Mouse (Mus musculus) midbrain, embryonic 11.5 days (tissue): ENCODE results near the gene Calu. TPM values are rescaled to one million over a fixed set of nuclear protein-coding genes. Genes with fewer than 3 reads are reported as not detected.

ENCODE experiments used
- ATAC-seq: fragments of 200-750 bp; cut with Nextera tagmentation; 2 replicates; pipeline ENCODE4 v1.8.0; 2017; ENCODE audit warnings: moderate TSS enrichment, moderate library complexity; ENCODE audit not compliant: low FRiP score
- DNase-seq: peaks from one replicate; pipeline ENCODE4 v3.0.0; 2015; ENCODE audit warnings: low spot score; ENCODE audit errors: missing footprints
- H3K27ac ChIP-seq: fragments of 300-500 bp; sonication (generic); 2 replicates; pipeline ENCODE4 v1.5.1; 2014; ENCODE audit warnings: low read depth, low read length
- H3K27me3 ChIP-seq: fragments of 300-500 bp; sonication (generic); 2 replicates; pipeline ENCODE4 v1.6.1; 2014; ENCODE audit warnings: mild to moderate bottlenecking, low read length, moderate library complexity, mixed read lengths; ENCODE audit not compliant: control insufficient read depth, insufficient read depth
- H3K36me3 ChIP-seq: fragments of 300-500 bp; sonication (generic); 2 replicates; pipeline ENCODE4 v1.6.1; 2014; ENCODE audit warnings: mild to moderate bottlenecking, low read length, moderate library complexity, mixed read lengths; ENCODE audit not compliant: control insufficient read depth, insufficient read depth
- H3K4me1 ChIP-seq: fragments of 300-500 bp; sonication (generic); 2 replicates; pipeline ENCODE4 v1.6.1; 2014; ENCODE audit warnings: low read length; ENCODE audit not compliant: control insufficient read depth, insufficient read depth
- H3K4me2 ChIP-seq: fragments of 300-500 bp; sonication (generic); 2 replicates; pipeline ENCODE4 v1.6.1; 2014; ENCODE audit warnings: mild to moderate bottlenecking, moderate library complexity
- H3K4me3 ChIP-seq: fragments of 300-500 bp; sonication (generic); 2 replicates; pipeline ENCODE4 v1.5.1; 2014; ENCODE audit warnings: low read depth, low read length
- H3K9ac ChIP-seq: fragments of 300-500 bp; sonication (generic); 2 replicates; pipeline ENCODE4 v1.6.1; 2014; ENCODE audit warnings: low read length
- H3K9me3 ChIP-seq: fragments of 300-500 bp; sonication (generic); 2 replicates; pipeline ENCODE4 v1.6.1; 2016; ENCODE audit warnings: low read length; ENCODE audit not compliant: control insufficient read depth
- WGBS: fragments of 180-500 bp; shearing (Covaris S2); extraction: QIAGEN DNeasy Blood & Tissue Kit; methylation state at CpG from one replicate; pipeline ENCODE4 v1.1.7; 2014; 5-methylcytosine and 5-hydroxymethylcytosine counted together
- polyA plus RNA-seq: library from polyadenylated mRNA; unstranded; fragments of >200 nt; fragmentation: Nextera tagmentation; extraction: Ambion mirVana; gene quantifications from 2 replicates; pipeline ENCODE4 v1.2.1, GENCODE M21; 2014

Calu gene
- 265 and 278 TPM in 2 replicates for polyA plus RNA-seq

DNA sequence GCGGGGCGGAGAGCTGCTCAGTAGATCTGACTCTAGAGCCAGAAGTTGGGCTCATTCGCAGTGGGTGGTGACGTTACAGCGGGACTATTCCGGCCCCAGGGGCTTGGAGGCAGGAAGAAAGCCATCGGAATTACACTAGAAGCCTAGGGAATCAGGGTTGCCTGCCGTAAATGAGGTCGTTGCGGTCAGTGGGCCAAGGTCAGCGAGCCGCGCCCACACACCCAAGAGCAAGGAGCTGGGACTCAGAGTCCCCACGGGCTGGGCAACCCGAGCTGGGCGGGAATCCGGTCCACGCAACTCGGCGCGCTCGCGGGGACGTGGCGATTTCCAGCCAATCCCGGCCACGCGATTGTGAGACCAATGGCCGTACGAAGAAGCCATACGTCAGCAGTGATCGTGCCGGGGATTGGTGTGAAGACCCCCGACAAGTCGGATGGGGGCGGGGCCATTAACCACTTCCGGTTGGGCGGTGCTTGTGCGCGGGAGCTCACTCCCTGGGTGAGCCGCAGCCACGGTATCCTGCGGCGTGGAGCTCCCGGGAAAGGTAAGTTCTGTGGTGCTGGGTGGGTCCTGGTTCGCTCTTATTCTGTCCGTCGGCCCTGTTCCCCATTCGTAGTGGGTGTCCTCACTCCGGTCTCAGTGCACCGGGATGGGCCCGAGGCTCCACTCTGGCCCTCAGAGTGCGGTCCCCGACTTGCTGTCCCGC lies at the start of gene Calu:
Gene Calu, plus strand, starts transcription at position 405 of the 706 bp plus-strand sequence.
- DNase-seq (peak; percentile 100), ATAC-seq (peak; percentile 100)
- Histone ChIP-seq H3K4me1 (peaks cover 11% of the 10 kb centered on the region), H3K9ac (peak within 1 kb of the TSS; percentile 83), H3K4me2 (peak within 1 kb of the TSS; percentile 78), H3K27me3 (no peaks in the 10 kb centered on the region), H3K36me3 (no peaks in the 10 kb centered on the region), H3K9me3 (no peaks in the 10 kb centered on the region), H3K27ac (peak within 1 kb of the TSS; percentile 44; the same call in 1 of the 2 replicates), H3K4me3 (peak within 1 kb of the TSS; percentile 85)
- under 1% methylated on average over 55 of the region's 55 CpGs for WGBS

DNA sequence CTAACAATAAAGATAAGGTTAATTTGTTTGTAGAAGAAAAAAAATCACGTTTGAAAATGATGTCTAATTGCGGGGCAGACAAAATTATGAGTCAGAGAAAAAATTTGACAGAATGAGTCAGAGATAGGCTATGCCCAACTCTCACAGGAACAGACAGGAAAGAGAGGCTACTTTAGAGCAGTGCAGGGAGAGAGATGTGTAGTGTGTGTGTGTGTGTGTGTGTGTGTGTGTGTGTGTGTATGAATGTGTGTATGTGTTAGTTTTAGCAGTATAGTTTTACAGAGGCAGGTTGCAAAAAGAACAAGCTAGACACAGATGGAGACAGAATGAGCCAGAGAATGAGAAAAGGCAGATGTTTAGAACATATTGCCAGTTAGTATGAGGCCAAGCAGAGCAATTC lies 48.8 kb upstream of the Calu start:
- Histone ChIP-seq H3K4me3 (no peak overlapping the region), H3K27me3 (no peaks in the 10 kb centered on the region), H3K36me3 (no peaks in the 10 kb centered on the region), H3K27ac (no peak overlapping the region), H3K9me3 (no peaks in the 10 kb centered on the region), H3K4me2 (no peak overlapping the region), H3K4me1 (no peaks in the 10 kb centered on the region), H3K9ac (no peak overlapping the region)
- DNase-seq (no peak), ATAC-seq (no peak)
- 71% methylated on average over 2 of the region's 2 CpGs for WGBS

DNA sequence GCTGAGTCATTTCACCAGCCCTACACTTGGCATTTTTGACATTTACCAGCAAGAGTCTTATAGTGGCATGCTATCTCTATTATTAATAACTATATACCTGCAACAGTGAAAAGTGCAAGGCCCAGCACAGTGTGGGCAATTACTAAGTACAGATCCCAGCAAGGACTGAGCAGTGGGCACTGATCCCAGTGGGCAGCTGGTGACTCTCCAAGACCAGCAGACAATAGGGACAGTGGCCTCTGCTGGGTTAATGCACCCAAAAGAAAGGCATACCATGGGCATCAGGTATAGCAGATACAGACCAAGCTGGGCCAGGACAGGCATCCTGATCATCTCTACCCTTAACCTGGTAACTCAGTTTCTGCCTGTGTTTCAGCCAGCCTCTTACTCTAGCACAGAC lies 44.6 kb upstream of the Calu start:
- H3K36me3 ChIP-seq = no peaks in the 10 kb centered on the region
- H3K4me1 ChIP-seq = no peaks in the 10 kb centered on the region
- H3K4me2 ChIP-seq = no peak overlapping the region
- DNase-seq = no peak
- no peaks in the 10 kb centered on the region for H3K9me3 ChIP-seq
- no peak overlapping the region for H3K9ac ChIP-seq
- H3K27ac ChIP-seq = no peak overlapping the region
- no peaks in the 10 kb centered on the region for H3K27me3 ChIP-seq
- no peak for ATAC-seq
- no peak overlapping the region for H3K4me3 ChIP-seq

DNA sequence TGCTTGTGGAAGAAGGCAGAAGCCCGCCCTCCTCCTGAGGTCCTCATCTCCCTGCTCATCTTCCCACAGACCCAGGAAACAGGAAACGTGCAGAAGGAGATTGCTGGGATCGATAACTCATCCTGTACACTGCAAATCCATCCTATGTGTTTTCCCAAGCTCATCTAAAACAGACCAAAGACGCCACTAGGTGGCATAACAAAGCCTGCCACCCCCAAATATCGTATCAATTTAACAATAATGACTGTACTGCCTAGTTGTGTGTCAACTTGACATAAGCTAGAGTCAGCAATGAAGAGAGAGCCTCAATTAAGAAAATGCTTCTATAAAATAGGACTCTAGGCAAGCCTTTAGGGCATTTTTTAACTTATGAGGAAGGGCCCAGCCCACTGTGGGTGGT lies 44.1 kb upstream of the Calu start:
- H3K36me3 ChIP-seq = no peaks in the 10 kb centered on the region
- no peaks in the 10 kb centered on the region for H3K9me3 ChIP-seq
- no peaks in the 10 kb centered on the region for H3K4me1 ChIP-seq
- WGBS = 49% methylated on average over 5 of the region's 5 CpGs
- no peak overlapping the region for H3K4me3 ChIP-seq
- DNase-seq = no peak
- no peak overlapping the region for H3K4me2 ChIP-seq
- no peaks in the 10 kb centered on the region for H3K27me3 ChIP-seq
- no peak for ATAC-seq
- H3K27ac ChIP-seq = no peak overlapping the region
- no peak overlapping the region for H3K9ac ChIP-seq

DNA sequence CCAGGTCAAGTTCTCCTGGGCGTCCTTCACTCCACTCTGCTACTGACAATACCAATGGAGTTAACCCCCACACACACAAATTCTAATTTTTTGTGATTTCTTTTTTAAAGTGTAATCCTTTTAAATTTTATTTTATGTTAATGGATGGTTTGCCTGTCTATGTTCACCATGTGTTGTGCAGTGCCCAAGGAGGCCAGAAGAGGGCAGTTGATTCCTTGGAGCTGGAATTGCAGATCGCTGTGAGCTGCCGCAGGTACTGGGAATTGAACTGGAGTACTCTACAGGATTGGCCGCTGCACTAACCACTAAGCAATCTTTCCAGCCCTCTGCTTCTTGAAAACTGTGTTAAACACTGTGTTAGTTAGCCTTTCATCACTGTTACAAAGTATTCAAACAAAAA lies 42.4 kb upstream of the Calu start:
- no peaks in the 10 kb centered on the region for H3K4me1 ChIP-seq
- WGBS = 92% methylated on average over 4 of the region's 4 CpGs
- ATAC-seq = no peak

DNA sequence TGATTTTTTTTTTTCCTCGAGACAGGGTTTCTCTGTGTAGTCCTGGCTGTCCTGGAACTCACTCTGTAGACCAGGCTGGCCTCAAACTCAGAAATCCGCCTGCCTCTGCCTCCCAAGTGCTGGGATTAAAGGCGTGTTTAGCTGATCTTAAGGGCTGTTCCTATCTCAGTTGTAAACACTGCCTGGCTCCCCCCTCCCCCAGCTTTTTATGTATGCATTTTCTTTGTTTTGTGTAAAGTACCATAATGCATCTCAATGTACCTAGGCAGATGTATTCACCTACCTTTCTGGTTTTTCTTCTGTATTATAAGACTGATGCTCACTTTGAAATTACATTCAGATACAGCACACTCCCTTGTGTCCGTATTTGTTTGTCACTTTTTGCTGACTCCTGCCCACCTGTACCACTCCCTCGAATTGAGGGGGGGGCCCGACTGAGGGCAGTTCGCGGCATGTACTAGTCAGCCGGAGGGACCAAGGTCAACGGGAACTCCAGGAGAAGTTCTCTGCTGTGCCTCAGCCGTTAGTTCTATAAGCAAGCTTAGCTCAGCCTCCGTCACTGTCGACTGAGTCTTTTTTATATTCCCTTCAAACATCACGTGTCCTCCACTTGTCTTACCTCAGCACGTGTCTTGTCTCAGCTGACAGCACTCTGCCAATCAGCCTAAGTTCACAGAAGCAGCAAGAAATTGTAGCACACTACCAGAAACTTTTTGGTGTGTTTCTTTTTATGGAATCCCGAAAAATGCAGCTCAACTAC lies 38.8 kb upstream of the Calu start:
- 90% methylated on average over 16 of the region's 16 CpGs for WGBS
- H3K9me3 ChIP-seq = no peaks in the 10 kb centered on the region
- ATAC-seq (no peak), DNase-seq (no peak)
- H3K27ac ChIP-seq = no peak overlapping the region
- no peak overlapping the region for H3K4me3 ChIP-seq
- no peak overlapping the region for H3K9ac ChIP-seq
- H3K36me3 ChIP-seq = no peaks in the 10 kb centered on the region
- no peaks in the 10 kb centered on the region for H3K4me1 ChIP-seq
- H3K27me3 ChIP-seq = no peaks in the 10 kb centered on the region
- H3K4me2 ChIP-seq = no peak overlapping the region

More for the DNA sequence above, 42.4 kb upstream of the Calu start:
- Histone ChIP-seq H3K4me3 (no peak overlapping the region), H3K36me3 (no peaks in the 10 kb centered on the region), H3K9ac (no peak overlapping the region), H3K27ac (no peak overlapping the region), H3K4me2 (no peak overlapping the region), H3K9me3 (no peaks in the 10 kb centered on the region), H3K27me3 (no peaks in the 10 kb centered on the region)
- no peak for DNase-seq

DNA sequence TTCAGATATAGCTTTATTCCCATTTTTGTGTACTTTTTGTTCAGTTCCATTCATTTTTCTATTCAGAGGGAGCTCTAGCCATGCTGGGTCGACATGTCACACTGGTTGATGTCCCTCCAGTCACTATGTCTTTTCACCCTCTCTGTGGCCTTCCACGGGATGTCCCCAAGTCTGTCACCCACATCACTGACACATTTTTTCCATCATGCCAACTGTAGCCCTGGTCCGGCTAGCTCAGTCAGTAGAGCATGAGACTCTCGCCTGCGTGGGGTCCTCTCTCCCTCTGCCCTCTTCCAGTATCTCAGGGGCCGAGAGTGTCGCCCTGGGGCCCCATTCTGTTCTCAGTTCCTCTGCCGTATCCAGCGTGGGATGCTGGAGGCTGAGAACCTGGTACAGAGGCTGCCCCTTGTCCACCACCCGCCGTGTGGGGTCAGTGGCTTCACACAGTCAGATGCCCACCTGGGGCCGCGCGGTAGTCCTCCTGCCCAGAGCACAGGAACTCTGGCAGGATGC lies 34.1 kb upstream of the Calu start:
- H3K36me3 ChIP-seq = no peaks in the 10 kb centered on the region
- H3K4me1 ChIP-seq = no peaks in the 10 kb centered on the region
- H3K9me3 ChIP-seq = no peaks in the 10 kb centered on the region
- no peak overlapping the region for H3K9ac ChIP-seq
- DNase-seq (no peak), ATAC-seq (no peak)
- no peaks in the 10 kb centered on the region for H3K27me3 ChIP-seq
- no peak overlapping the region for H3K27ac ChIP-seq
- no peak overlapping the region for H3K4me2 ChIP-seq
- no peak overlapping the region for H3K4me3 ChIP-seq
- WGBS = 76% methylated on average over 14 of the region's 14 CpGs

DNA sequence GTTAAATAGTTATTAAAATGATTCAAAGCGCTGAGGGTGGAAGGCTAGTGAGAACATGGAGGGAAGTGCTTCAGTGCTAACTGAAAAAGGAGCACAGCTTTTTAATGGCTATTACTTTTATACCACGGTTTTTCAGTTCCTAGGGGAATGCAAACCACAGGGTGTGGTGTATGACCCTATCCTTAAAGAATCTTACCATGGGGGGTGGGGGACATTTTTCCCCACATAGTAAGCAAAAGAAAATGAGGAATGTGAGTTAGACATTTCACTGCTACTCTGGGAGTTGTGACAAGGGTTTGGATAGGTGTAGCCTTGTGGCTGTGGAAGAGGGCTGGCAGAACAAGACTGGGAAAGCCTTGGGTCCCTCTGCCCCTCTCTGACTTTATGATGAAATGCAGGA lies 30.6 kb upstream of the Calu start:
- ATAC-seq (no peak), DNase-seq (no peak)
- Histone ChIP-seq H3K9ac (no peak overlapping the region), H3K27ac (no peak overlapping the region), H3K4me2 (no peak overlapping the region), H3K9me3 (no peaks in the 10 kb centered on the region), H3K27me3 (no peaks in the 10 kb centered on the region), H3K4me1 (no peaks in the 10 kb centered on the region), H3K4me3 (no peak overlapping the region), H3K36me3 (no peaks in the 10 kb centered on the region)
- 81% methylated on average over 2 of the region's 2 CpGs for whole genome bisulfite sequencing

DNA sequence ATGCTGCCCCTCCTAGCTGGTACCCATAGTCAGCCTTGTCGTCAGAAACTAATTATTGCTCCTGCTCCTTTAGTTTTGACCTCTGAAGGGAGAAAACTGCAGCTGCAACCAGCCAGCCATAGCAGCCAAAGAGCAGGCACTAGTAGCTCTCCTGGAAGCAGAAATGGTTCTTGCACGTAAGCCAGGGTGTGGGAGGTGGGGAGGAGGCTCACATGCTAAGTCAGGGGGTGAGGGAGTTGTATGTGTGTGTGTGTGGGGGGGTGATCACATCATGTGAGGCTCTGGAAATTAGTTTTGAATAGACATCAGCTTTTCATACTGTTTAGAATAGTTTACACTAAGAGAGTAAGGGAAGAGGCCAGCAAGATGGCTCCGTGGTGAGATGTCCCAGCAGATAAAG lies 29.9 kb upstream of the Calu start:
- DNase-seq = no peak
- H3K27me3 ChIP-seq = no peaks in the 10 kb centered on the region
- no peak overlapping the region for H3K4me3 ChIP-seq
- WGBS = 82% methylated on average over 3 of the region's 3 CpGs
- no peak overlapping the region for H3K9ac ChIP-seq
- no peak for ATAC-seq
- H3K4me1 ChIP-seq = no peaks in the 10 kb centered on the region
- no peaks in the 10 kb centered on the region for H3K36me3 ChIP-seq
- no peak overlapping the region for H3K4me2 ChIP-seq
- H3K9me3 ChIP-seq = no peaks in the 10 kb centered on the region
- no peak overlapping the region for H3K27ac ChIP-seq
